Mouse (Mus musculus) liver, adult 2 months (tissue): Measurements from ENCODE around the gene Adgre1.

Source experiments
- CTCF ChIP-seq: fragments of 200-500 bp; IDR thresholded peaks from 2 replicates; pipeline ENCODE4 v1.5.1; 2011; ENCODE audit warnings: low read depth, low read length, control low read depth
- POLR2A ChIP-seq: fragments of 200-500 bp; IDR thresholded peaks from 2 replicates; pipeline ENCODE4 v1.6.1; 2011; ENCODE audit warnings: low read length, control low read depth; ENCODE audit not compliant: insufficient read depth; ENCODE audit errors: extremely low read depth

DNA sequence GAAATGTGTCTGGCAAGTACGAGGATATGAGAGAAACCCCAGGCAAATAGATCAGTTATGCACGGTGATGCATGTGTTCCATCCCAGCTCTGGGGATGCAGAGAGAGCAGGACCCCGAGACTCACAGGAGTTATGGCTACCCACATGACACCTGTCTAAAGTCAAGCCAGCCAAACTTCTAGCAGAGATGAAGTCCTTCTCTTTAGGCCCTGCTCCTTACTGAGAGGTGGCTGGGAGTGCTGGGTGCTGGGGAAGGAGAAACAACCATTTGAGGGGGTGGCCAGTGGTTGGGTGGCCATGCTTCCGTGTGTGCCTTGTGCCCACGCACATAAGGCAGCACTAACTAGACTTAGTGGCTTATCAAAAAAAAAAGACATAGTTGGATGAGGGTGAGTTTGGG, 8.3 kb upstream of the Adgre1 start:
- no peak for TF ChIP-seq CTCF
- TF ChIP-seq POLR2A: no peak
